Mouse (Mus musculus) kidney, adult 9 months (tissue): Measurements from ENCODE around the gene Dnajb13.
A peak's percentile ranks its signal among the peaks of the same experiment; 100 is the strongest.

Experiments
- DNase-seq: peaks from one replicate; pipeline ENCODE4 v3.0.0; 2022

Dnajb13 gene

GRCm38 (mm10) chr7:100506494-100506893, 8.3 kb downstream of the Dnajb13 start:
- no peak for DNase-seq

- DNase-seq, result no peak
Observed at GRCm38 (mm10) chr7:100504740-100505487, 9.8 kb downstream of the Dnajb13 start.

GRCm38 (mm10) chr7:100503076-100503475, 11.7 kb downstream of the Dnajb13 start:
- no peak for DNase-seq

GRCm38 (mm10) chr7:100502374-100502922, 12.3 kb downstream of the Dnajb13 start:
- no peak for DNase-seq

GRCm38 (mm10) chr7:100501844-100502373, 12.9 kb downstream of the Dnajb13 start:
- no peak for DNase-seq

GRCm38 (mm10) chr7:100501027-100501843, 13.5 kb downstream of the Dnajb13 start:
- DNase-seq, result no peak

GRCm38 (mm10) chr7:100500276-100500977, 14.3 kb downstream of the Dnajb13 start:
- no peak for DNase-seq

- no peak for DNase-seq
Observed at GRCm38 (mm10) chr7:100499465-100499864, 15.3 kb downstream of the Dnajb13 start.

GRCm38 (mm10) chr7:100497982-100498381, 16.8 kb downstream of the Dnajb13 start:
- no peak for DNase-seq

- no peak for DNase-seq
Observed at GRCm38 (mm10) chr7:100497402-100497801, 17.4 kb downstream of the Dnajb13 start.

GRCm38 (mm10) chr7:100496791-100497190, 18.0 kb downstream of the Dnajb13 start:
- no peak for DNase-seq

- DNase-seq, result no peak
Observed at GRCm38 (mm10) chr7:100496371-100496770, 18.4 kb downstream of the Dnajb13 start.

GRCm38 (mm10) chr7:100495581-100496251, 19.0 kb downstream of the Dnajb13 start:
- peak; percentile 71 for DNase-seq

- DNase-seq, result peak; percentile 38
Observed at GRCm38 (mm10) chr7:100495042-100495441, 19.7 kb downstream of the Dnajb13 start.

GRCm38 (mm10) chr7:100494415-100494831, 20.3 kb downstream of the Dnajb13 start:
- DNase-seq, result no peak

- DNase-seq, result peak; percentile 41
Observed at GRCm38 (mm10) chr7:100493484-100494414, 21.0 kb downstream of the Dnajb13 start.

- DNase-seq, result peak; percentile 84
Observed at GRCm38 (mm10) chr7:100493117-100493483, 21.7 kb downstream of the Dnajb13 start, which contains the start of gene Ucp2. Gene Ucp2, plus strand, starts transcription at chr7:100493337.

GRCm38 (mm10) chr7:100492391-100493116, 22.2 kb downstream of the Dnajb13 start:
- DNase-seq, result peak; percentile 28

GRCm38 (mm10) chr7:100488474-100489048, 26.2 kb downstream of the Dnajb13 start:
- DNase-seq, result no peak

GRCm38 (mm10) chr7:100487301-100487700, 27.5 kb downstream of the Dnajb13 start:
- DNase-seq, result no peak
